Mouse (Mus musculus) stomach, embryonic 16.5 days (tissue): ENCODE results near the gene Abcf2. TPM values are rescaled to one million over a fixed set of nuclear protein-coding genes. Genes with fewer than 3 reads are reported as not detected.

Experiments
- ATAC-seq: fragments of 200-750 bp; cut with Nextera tagmentation; 2 replicates; pipeline ENCODE4 v1.8.0; 2017; ENCODE audit warnings: moderate number of reproducible peaks, moderate TSS enrichment; ENCODE audit not compliant: insufficient read depth, low FRiP score
- H3K27ac ChIP-seq: fragments of 300-500 bp; sonication (generic); 2 replicates; pipeline ENCODE4 v1.5.1; 2014; ENCODE audit warnings: low read length
- H3K27me3 ChIP-seq: fragments of 300-500 bp; sonication (generic); 2 replicates; pipeline ENCODE4 v1.6.1; 2014; ENCODE audit warnings: low read length, control low read depth, mixed read lengths; ENCODE audit not compliant: control insufficient read depth, insufficient read depth
- H3K36me3 ChIP-seq: fragments of 300-500 bp; sonication (generic); 2 replicates; pipeline ENCODE4 v1.6.1; 2014; ENCODE audit warnings: low read length; ENCODE audit not compliant: control insufficient read depth, insufficient read depth
- H3K4me1 ChIP-seq: fragments of 300-500 bp; sonication (generic); 2 replicates; pipeline ENCODE4 v1.6.1; 2014; ENCODE audit warnings: low read length, control low read depth, mixed read lengths; ENCODE audit not compliant: control insufficient read depth, insufficient read depth
- H3K4me2 ChIP-seq: fragments of 300-500 bp; sonication (generic); 2 replicates; pipeline ENCODE4 v1.6.1; 2014; ENCODE audit warnings: low read depth, low read length, mixed read lengths
- H3K4me3 ChIP-seq: fragments of 300-500 bp; sonication (generic); replicated peaks from 2 replicates; pipeline ENCODE4 v1.5.1; 2014; ENCODE audit warnings: mild to moderate bottlenecking, low read length
- H3K9ac ChIP-seq: fragments of 300-500 bp; sonication (generic); 2 replicates; pipeline ENCODE4 v1.6.1; 2014; ENCODE audit warnings: low read length
- H3K9me3 ChIP-seq: fragments of 300-500 bp; sonication (generic); replicated peaks from 2 replicates; pipeline ENCODE4 v1.6.1; 2016; ENCODE audit warnings: low read length, control low read depth; ENCODE audit not compliant: control insufficient read depth
- WGBS: fragments of 180-500 bp; shearing (Covaris S2); extraction: QIAGEN DNeasy Blood & Tissue Kit; methylation state at CpG from one replicate; pipeline ENCODE4 v1.1.7; 2014; 5-methylcytosine and 5-hydroxymethylcytosine counted together
- polyA plus RNA-seq: library from polyadenylated mRNA; unstranded; fragments of >200 nt; fragmentation: Nextera tagmentation; extraction: Ambion mirVana; gene quantifications from 2 replicates; pipeline ENCODE4 v1.2.1, GENCODE M21; 2015

Gene Abcf2
- polyA plus RNA-seq, 1 experiment from 2014 or later = 81.7 TPM

GRCm38 (mm10) chr5:24597221-24597728, 20.0 kb upstream of the Abcf2 start:
- 0 out of 2 replicates have a peak overlapping the region, but pooled peaks have one; percentile 9 for H3K4me2 ChIP-seq
- no peaks in the 10 kb centered on the region for H3K9me3 ChIP-seq
- H3K4me3 ChIP-seq = no peak overlapping the region
- peak; percentile 26; the same call in 1 of the 2 replicates for ATAC-seq
- H3K27me3 ChIP-seq = no peaks in the 10 kb centered on the region
- H3K27ac ChIP-seq = no peak overlapping the region
- H3K9ac ChIP-seq = peak overlapping the region; percentile 48; the same call in 1 of the 2 replicates
- 48% methylated on average over 2 of the region's 2 CpGs for WGBS
- H3K4me1 ChIP-seq = peaks cover 39% of the 10 kb centered on the region
- peaks cover 15% of the 10 kb centered on the region; the same call in 1 of the 2 replicates for H3K36me3 ChIP-seq

DNA sequence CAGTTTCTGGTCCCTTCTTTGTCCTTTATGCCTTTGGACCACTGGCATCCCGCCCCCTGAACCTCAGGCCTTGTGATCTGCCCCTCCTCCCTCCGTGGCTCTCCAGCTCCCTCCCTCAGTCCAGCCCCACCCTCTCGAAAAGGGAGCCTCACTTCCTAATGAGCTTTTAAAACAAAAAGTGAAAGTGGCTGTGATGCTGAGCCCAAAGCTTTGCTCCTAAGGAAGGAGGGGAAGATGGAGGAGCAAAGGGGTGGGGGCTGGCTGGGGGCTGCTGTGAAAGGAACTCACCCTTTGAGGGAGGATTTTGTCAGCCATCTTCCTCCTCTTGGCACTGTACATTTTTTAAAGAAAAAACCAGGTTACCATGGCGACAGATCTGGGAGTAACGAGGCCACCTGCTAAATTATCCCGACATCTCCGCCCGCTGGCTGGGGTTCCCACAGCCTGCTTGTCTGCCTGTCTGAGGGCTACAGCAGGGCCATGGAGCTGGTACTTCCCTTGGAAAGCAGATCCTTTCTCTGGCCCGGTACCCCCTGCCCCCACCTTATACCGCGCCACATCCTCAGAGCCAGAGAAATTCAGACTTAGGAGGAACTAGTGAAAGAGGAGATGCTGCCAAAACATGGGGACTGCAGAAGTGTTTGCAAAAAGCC, 19.4 kb upstream of the Abcf2 start:
- Histone ChIP-seq H3K9ac (peak overlapping the region; percentile 48; the same call in 1 of the 2 replicates), H3K4me2 (0 out of 2 replicates have a peak overlapping the region, but pooled peaks have one; percentile 9), H3K27ac (no peak overlapping the region), H3K9me3 (no peaks in the 10 kb centered on the region), H3K4me1 (peaks cover 39% of the 10 kb centered on the region), H3K36me3 (peaks cover 18% of the 10 kb centered on the region; the same call in 1 of the 2 replicates), H3K4me3 (peak overlapping the region; percentile 3; the same call in 1 of the 2 replicates), H3K27me3 (no peaks in the 10 kb centered on the region)
- WGBS = 29% methylated on average over 11 of the region's 11 CpGs
- ATAC-seq = no peak

GRCm38 (mm10) chr5:24595786-24596380, 18.6 kb upstream of the Abcf2 start:
- Histone ChIP-seq H3K9me3 (no peaks in the 10 kb centered on the region), H3K4me3 (no peak overlapping the region), H3K27ac (no peak overlapping the region), H3K27me3 (no peaks in the 10 kb centered on the region), H3K4me2 (no peak overlapping the region), H3K36me3 (peaks cover 18% of the 10 kb centered on the region; the same call in 1 of the 2 replicates), H3K4me1 (peaks cover 39% of the 10 kb centered on the region), H3K9ac (no peak overlapping the region)
- WGBS = 78% methylated on average over 14 of the region's 14 CpGs
- ATAC-seq = no peak

GRCm38 (mm10) chr5:24595261-24595660, 18.0 kb upstream of the Abcf2 start:
- WGBS = 91% methylated on average over 5 of the region's 5 CpGs
- no peaks in the 10 kb centered on the region for H3K27me3 ChIP-seq
- no peak overlapping the region for H3K4me3 ChIP-seq
- H3K9ac ChIP-seq = no peak overlapping the region
- H3K27ac ChIP-seq = no peak overlapping the region
- no peak for ATAC-seq
- H3K4me1 ChIP-seq = peaks cover 33% of the 10 kb centered on the region
- peaks cover 18% of the 10 kb centered on the region; the same call in 1 of the 2 replicates for H3K36me3 ChIP-seq
- no peaks in the 10 kb centered on the region for H3K9me3 ChIP-seq
- no peak overlapping the region for H3K4me2 ChIP-seq

- 88% methylated on average over 5 of the region's 5 CpGs for WGBS
- H3K4me2 ChIP-seq = no peak overlapping the region
- ATAC-seq = no peak
- H3K4me3 ChIP-seq = no peak overlapping the region
- no peaks in the 10 kb centered on the region for H3K27me3 ChIP-seq
- H3K36me3 ChIP-seq = peaks cover 18% of the 10 kb centered on the region; the same call in 1 of the 2 replicates
- H3K9me3 ChIP-seq = no peaks in the 10 kb centered on the region
- H3K9ac ChIP-seq = no peak overlapping the region
- peaks cover 30% of the 10 kb centered on the region for H3K4me1 ChIP-seq
- no peak overlapping the region for H3K27ac ChIP-seq
Observed at GRCm38 (mm10) chr5:24594346-24594745, 17.1 kb upstream of the Abcf2 start.

DNA sequence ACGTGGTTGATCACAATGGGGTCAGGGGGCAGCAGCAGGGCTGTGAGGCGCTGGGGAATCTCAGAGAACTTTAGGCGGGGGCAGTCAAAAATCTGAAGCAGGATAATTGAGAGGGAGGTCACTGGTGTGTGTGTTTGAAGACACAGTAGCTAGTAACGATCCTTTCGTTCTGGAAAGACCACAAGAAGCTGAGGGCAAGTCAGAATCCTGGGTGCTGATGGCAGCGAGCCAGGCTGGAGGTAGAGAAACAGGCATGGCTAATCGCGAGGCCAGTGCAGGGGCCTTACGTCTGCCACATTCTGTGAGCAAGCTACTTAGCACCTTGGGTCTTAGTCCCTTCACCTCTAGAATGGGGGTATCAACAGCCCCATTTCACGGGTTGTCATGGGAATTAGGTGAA, 16.7 kb upstream of the Abcf2 start:
- H3K4me2 ChIP-seq = no peak overlapping the region
- peaks cover 18% of the 10 kb centered on the region; the same call in 1 of the 2 replicates for H3K36me3 ChIP-seq
- H3K9ac ChIP-seq = no peak overlapping the region
- H3K4me1 ChIP-seq = peaks cover 27% of the 10 kb centered on the region
- no peaks in the 10 kb centered on the region for H3K9me3 ChIP-seq
- 63% methylated on average over 10 of the region's 10 CpGs for WGBS
- H3K4me3 ChIP-seq = no peak overlapping the region
- no peaks in the 10 kb centered on the region for H3K27me3 ChIP-seq
- no peak for ATAC-seq
- H3K27ac ChIP-seq = no peak overlapping the region

GRCm38 (mm10) chr5:24593230-24593629, 16.0 kb upstream of the Abcf2 start:
- Histone ChIP-seq H3K9ac (no peak overlapping the region), H3K9me3 (no peaks in the 10 kb centered on the region), H3K27ac (no peak overlapping the region), H3K4me1 (peaks cover 21% of the 10 kb centered on the region), H3K27me3 (no peaks in the 10 kb centered on the region), H3K4me2 (no peak overlapping the region), H3K36me3 (peaks cover 18% of the 10 kb centered on the region; the same call in 1 of the 2 replicates), H3K4me3 (no peak overlapping the region)
- ATAC-seq = no peak
- WGBS = 80% methylated on average over 10 of the region's 10 CpGs

DNA sequence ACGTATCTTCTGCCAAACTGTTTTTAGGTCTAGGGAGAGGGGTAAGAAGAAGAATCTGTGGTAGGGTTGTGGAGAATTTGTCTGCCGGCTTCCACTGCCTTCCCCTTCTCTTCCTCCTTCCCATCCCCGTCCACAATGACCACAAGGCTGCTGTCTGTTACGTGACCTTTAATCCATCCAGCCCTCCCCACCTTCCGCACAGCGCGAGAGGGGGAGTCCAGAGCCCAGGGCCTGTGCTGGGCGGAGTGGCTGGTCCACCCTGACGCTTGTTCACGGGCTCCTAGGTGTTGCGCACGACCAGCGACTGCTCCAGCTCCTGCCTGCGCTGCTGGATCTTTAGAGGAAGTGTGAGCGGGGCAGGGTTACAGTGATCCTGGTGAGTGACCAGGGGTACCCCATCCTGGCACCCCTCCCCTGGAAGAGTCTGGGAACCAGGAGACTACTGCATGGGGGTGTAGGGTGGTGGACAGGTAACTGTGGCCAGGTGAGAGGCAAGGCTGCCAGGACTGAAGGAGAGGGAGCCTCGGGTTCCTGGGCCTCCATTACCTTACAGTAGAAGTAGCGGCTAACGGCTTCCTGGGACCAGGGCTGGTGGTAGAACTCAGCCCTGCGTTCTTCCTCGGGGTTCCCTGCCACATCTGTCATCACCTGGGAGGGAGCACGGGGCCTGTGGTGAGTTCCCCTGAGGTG, 15.3 kb upstream of the Abcf2 start:
- Histone ChIP-seq H3K4me1 (peaks cover 19% of the 10 kb centered on the region), H3K4me3 (no peak overlapping the region), H3K27ac (no peak overlapping the region), H3K27me3 (no peaks in the 10 kb centered on the region), H3K9me3 (no peaks in the 10 kb centered on the region), H3K9ac (no peak overlapping the region; the same call in 1 of the 2 replicates), H3K4me2 (0 out of 2 replicates have a peak overlapping the region, but pooled peaks have one; percentile 30), H3K36me3 (peaks cover 18% of the 10 kb centered on the region; the same call in 1 of the 2 replicates)
- no peak for ATAC-seq
- WGBS = 70% methylated on average over 21 of the region's 21 CpGs
